Mouse (Mus musculus): ENCODE results near the gene H6pd. TPM values are rescaled to one million over a fixed set of nuclear protein-coding genes. Genes with fewer than 3 reads are reported as not detected.

H6pd gene
- polyA plus RNA-seq, 1 experiment from 2014 or later: 12.7 TPM

DNA sequence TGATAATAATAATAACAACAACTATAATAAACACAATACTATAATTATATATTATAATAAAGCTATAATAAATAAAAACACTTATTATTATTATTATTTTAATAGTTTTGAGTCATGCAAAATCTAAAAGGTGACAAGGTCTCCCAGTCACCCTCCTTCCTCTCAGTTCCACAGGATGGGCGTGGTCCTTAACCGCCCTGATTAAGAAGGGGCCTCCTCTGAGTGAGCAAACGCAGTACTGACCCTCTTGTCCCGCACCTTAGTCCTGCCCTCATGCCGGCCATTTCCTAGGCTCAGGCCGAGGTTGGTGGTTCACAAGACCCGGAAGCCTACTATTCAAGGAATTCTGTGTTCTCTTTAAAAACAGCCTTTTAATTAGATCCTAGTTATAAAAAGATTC lies 14.7 kb upstream of the H6pd start:
- Histone ChIP-seq H3K36me3 (no peaks in the 10 kb centered on the region), H3K4me2 (no peak overlapping the region), H3K27me3 (replicated peaks) (peaks cover 16% of the 10 kb centered on the region), H3K9me3 (replicated peaks) (no peaks in the 10 kb centered on the region), H3K4me1 (replicated peaks) (peaks cover 16% of the 10 kb centered on the region), H3K27ac (ENCODE audit: poor library complexity, severe bottlenecking) (no peak overlapping the region), H3K9ac (no peak overlapping the region), H3K4me3 (no peak overlapping the region)
- 55% methylated on average over 7 of the region's 7 CpGs for WGBS
- ATAC-seq (ENCODE audit: insufficient number of reproducible peaks, low FRiP score): no peak

GRCm38 (mm10) chr4:150019741-150020380 lies 11.0 kb upstream of the H6pd start:
- no peak for ATAC-seq (ENCODE audit: insufficient number of reproducible peaks, low FRiP score)
- no peaks in the 10 kb centered on the region; the same call in 1 of the 2 replicates for H3K27me3 ChIP-seq (replicated peaks)
- WGBS: 88% methylated on average over 15 of the region's 15 CpGs

GRCm38 (mm10) chr4:150015436-150015835 lies 6.6 kb upstream of the H6pd start:
- no peaks in the 10 kb centered on the region for H3K9me3 ChIP-seq (replicated peaks)
- no peak for ATAC-seq (ENCODE audit: insufficient number of reproducible peaks, low FRiP score)
- H3K36me3 ChIP-seq: no peaks in the 10 kb centered on the region
- H3K9ac ChIP-seq: no peak overlapping the region
- no peak overlapping the region for H3K4me3 ChIP-seq
- H3K4me2 ChIP-seq: no peak overlapping the region
- H3K4me1 ChIP-seq (replicated peaks): peaks cover 10% of the 10 kb centered on the region
- H3K27ac ChIP-seq (ENCODE audit: poor library complexity, severe bottlenecking): no peak overlapping the region
- 62% methylated on average over 7 of the region's 7 CpGs for WGBS
- H3K27me3 ChIP-seq (replicated peaks): no peaks in the 10 kb centered on the region; the same call in 1 of the 2 replicates

More at GRCm38 (mm10) chr4:150019741-150020380, 11.0 kb upstream of the H6pd start:
- Histone ChIP-seq H3K36me3 (no peaks in the 10 kb centered on the region), H3K9me3 (replicated peaks) (no peaks in the 10 kb centered on the region), H3K4me1 (replicated peaks) (0 out of 2 replicates have a peak, but pooled peaks cover 5% of the 10 kb centered on the region), H3K9ac (no peak overlapping the region), H3K4me2 (no peak overlapping the region), H3K27ac (ENCODE audit: poor library complexity, severe bottlenecking) (no peak overlapping the region), H3K4me3 (no peak overlapping the region)

DNA sequence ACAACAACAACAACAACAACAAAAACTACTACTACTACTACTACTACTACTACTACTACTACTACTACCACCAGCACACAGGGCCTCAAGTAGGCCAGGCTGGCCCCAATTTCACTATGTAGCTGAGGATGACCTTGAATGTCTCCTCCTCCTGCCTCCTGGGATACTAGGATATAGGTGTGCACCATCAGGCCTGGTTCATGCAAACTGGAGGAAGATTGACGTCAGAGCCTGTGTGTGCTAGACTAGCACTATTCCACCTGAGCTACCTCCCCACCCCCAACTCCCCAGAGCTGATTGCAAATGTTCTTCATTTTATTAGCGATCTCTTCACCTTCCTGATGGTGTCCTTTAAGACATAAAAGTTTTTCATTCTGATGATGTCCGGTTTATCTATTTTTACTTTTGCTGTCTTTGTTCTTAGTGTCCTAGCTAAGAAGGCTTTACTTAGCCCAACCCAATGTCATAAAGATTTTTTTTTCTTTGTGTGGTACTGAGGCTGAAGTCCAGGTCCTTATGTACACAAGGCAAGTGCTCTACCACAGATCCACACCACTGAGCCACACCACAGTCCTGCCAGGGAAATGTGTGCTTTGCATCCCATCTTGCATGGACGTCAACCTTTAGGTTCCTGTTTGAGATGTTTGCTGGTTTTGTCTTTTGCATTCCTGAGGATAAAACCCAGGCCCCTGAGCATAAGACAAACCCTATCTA lies 5.7 kb upstream of the H6pd start:
- ATAC-seq (ENCODE audit: insufficient number of reproducible peaks, low FRiP score): no peak
- Histone ChIP-seq H3K36me3 (no peaks in the 10 kb centered on the region), H3K4me3 (no peak overlapping the region), H3K9ac (no peak overlapping the region), H3K4me1 (replicated peaks) (peaks cover 13% of the 10 kb centered on the region), H3K9me3 (replicated peaks) (no peaks in the 10 kb centered on the region), H3K27me3 (replicated peaks) (no peaks in the 10 kb centered on the region; the same call in 1 of the 2 replicates), H3K27ac (ENCODE audit: poor library complexity, severe bottlenecking) (no peak overlapping the region), H3K4me2 (no peak overlapping the region)
- WGBS: 79% methylated on average over 4 of the region's 4 CpGs

DNA sequence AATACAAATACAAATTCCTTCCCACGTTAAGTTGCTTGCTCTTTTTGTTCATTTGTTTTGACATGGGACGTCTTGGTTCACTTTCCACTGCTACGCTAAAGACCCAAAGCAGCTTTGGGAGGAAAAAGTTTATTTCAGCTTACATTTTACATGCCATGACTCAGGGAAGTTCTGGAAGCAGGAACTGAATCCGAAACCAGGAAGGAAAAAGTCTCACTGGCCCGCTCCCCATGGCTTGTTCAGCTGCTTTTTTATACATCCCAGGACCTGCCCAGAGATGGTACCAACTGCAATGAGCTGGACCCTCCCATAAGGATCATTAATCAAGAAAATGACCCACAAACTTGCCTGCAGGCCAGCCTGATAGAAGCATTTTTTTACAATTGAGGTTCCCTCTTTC lies 5.0 kb upstream of the H6pd start:
- Histone ChIP-seq H3K9ac (no peak overlapping the region), H3K4me1 (replicated peaks) (peaks cover 19% of the 10 kb centered on the region), H3K9me3 (replicated peaks) (no peaks in the 10 kb centered on the region), H3K27ac (ENCODE audit: poor library complexity, severe bottlenecking) (no peak overlapping the region), H3K4me2 (no peak overlapping the region), H3K36me3 (no peaks in the 10 kb centered on the region), H3K27me3 (replicated peaks) (no peaks in the 10 kb centered on the region; the same call in 1 of the 2 replicates), H3K4me3 (no peak overlapping the region)
- 84% methylated on average over 5 of the region's 5 CpGs for WGBS
- no peak for ATAC-seq (ENCODE audit: insufficient number of reproducible peaks, low FRiP score)

- no peak overlapping the region for H3K27ac ChIP-seq (ENCODE audit: poor library complexity, severe bottlenecking)
- no peak for ATAC-seq (ENCODE audit: insufficient number of reproducible peaks, low FRiP score)
- no peaks in the 10 kb centered on the region; the same call in 1 of the 2 replicates for H3K27me3 ChIP-seq (replicated peaks)
- no peaks in the 10 kb centered on the region for H3K9me3 ChIP-seq (replicated peaks)
- H3K9ac ChIP-seq: no peak overlapping the region
- H3K4me3 ChIP-seq: no peak overlapping the region
- WGBS: 86% methylated on average over 8 of the region's 8 CpGs
- H3K36me3 ChIP-seq: no peaks in the 10 kb centered on the region
- H3K4me1 ChIP-seq (replicated peaks): peaks cover 19% of the 10 kb centered on the region
- H3K4me2 ChIP-seq: no peak overlapping the region
Observed at GRCm38 (mm10) chr4:150013186-150013690, 4.4 kb upstream of the H6pd start.

- ATAC-seq (ENCODE audit: insufficient number of reproducible peaks, low FRiP score): no peak
- Histone ChIP-seq H3K4me2 (no peak overlapping the region), H3K9me3 (replicated peaks) (no peaks in the 10 kb centered on the region), H3K27me3 (replicated peaks) (no peaks in the 10 kb centered on the region; the same call in 1 of the 2 replicates), H3K4me3 (no peak overlapping the region), H3K4me1 (replicated peaks) (peaks cover 25% of the 10 kb centered on the region), H3K36me3 (no peaks in the 10 kb centered on the region), H3K27ac (ENCODE audit: poor library complexity, severe bottlenecking) (no peak overlapping the region), H3K9ac (no peak overlapping the region)
- 62% methylated on average over 4 of the region's 4 CpGs for WGBS
Observed at GRCm38 (mm10) chr4:150012322-150012723, 3.5 kb upstream of the H6pd start.

DNA sequence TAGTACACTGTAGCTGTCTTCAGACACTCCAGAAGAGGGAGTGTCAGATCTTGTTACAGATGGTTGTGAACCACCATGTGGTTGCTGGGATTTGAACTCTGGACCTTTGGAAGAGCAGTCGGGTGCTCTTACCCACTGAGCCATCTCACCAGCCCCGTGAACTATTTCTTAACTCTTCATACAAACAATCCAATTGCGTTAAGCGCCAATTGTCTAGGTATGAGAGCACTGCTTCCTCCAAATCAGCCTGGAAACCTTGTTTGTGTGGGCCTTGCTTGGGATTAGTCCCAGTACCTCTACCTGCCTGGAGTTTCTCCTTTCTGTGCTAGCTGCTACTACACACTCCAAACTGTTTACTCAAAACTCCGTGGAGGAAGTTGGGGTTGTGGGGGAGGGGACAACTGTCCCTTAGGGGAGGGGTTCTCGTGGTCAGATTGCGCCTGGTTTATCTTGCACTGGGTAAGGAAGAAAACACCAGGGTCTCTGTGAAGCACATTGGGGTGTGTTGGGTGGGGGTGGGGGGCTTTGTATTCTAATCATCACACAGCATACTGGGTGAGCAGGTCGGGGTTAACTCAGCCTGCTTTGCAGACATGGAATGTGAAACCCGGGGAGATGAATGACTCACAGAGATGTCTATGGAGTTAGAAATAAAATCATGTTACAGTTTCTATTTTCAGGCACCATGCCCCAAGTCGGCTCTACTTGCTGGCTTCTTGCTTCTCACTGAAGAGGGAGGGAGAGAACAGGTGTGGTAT lies 2.9 kb upstream of the H6pd start:
- no peak overlapping the region for H3K4me2 ChIP-seq

DNA sequence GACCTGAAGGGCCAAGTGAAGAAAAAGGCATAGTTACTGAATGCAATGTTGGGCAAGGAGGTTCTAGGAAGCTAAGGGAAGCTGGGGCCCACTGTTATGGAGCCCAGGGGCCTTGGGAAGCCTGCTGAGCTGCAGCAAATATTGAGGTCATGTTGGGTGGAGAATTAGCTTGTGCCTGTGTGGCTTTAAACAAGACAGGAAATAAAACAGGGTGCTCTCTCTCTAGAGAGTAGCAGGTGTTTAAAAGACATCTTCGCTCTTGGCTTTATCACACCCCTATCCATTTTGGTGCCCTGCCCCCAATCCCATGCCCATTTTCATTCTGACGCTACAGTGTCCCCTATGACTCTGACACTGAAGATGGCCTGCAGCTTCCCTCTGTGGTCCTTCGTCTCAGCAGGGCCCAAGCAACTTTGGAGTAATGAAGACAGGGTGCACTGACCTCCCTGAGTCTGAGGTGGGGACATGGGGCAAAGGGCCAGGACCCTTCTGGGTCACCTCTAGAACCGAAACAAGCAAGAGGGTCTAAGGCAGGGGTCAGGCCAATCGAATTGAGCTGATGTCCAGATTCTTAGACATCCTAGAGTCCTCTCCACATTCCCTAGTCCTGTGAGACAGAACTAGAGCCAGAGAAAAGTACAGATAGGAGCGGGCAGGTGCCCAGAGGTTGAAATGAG lies 1.4 kb upstream of the H6pd start:
- peaks cover 28% of the 10 kb centered on the region for H3K4me1 ChIP-seq (replicated peaks)
- H3K27ac ChIP-seq (ENCODE audit: poor library complexity, severe bottlenecking): no peak overlapping the region
- H3K27me3 ChIP-seq (replicated peaks): no peaks in the 10 kb centered on the region
- WGBS: 79% methylated on average over 6 of the region's 6 CpGs
- H3K9ac ChIP-seq: no peak overlapping the region
- peaks cover 7% of the 10 kb centered on the region; the same call in 1 of the 2 replicates for H3K36me3 ChIP-seq
- no peaks in the 10 kb centered on the region for H3K9me3 ChIP-seq (replicated peaks)
- no peak overlapping the region for H3K4me2 ChIP-seq
- no peak for ATAC-seq (ENCODE audit: insufficient number of reproducible peaks, low FRiP score)
- H3K4me3 ChIP-seq: no peak overlapping the region

More for the DNA sequence above, 2.9 kb upstream of the H6pd start:
- H3K4me1 ChIP-seq (replicated peaks): peaks cover 25% of the 10 kb centered on the region
- H3K27ac ChIP-seq (ENCODE audit: poor library complexity, severe bottlenecking): no peak overlapping the region
- H3K36me3 ChIP-seq: no peaks in the 10 kb centered on the region
- H3K4me3 ChIP-seq: no peak overlapping the region
- no peak overlapping the region for H3K9ac ChIP-seq
- H3K27me3 ChIP-seq (replicated peaks): no peaks in the 10 kb centered on the region; the same call in 1 of the 2 replicates
- no peak for ATAC-seq (ENCODE audit: insufficient number of reproducible peaks, low FRiP score)
- no peaks in the 10 kb centered on the region for H3K9me3 ChIP-seq (replicated peaks)
- WGBS: 38% methylated on average over 10 of the region's 10 CpGs

- Histone ChIP-seq H3K4me3 (peak overlapping the region; percentile 72; the same call in 1 of the 2 replicates), H3K9ac (no peak overlapping the region), H3K27me3 (replicated peaks) (no peaks in the 10 kb centered on the region), H3K4me1 (replicated peaks) (peaks cover 31% of the 10 kb centered on the region), H3K36me3 (peaks cover 7% of the 10 kb centered on the region; the same call in 1 of the 2 replicates), H3K27ac (ENCODE audit: poor library complexity, severe bottlenecking) (peak overlapping the region; percentile 96), H3K4me2 (peak overlapping the region; percentile 77), H3K9me3 (replicated peaks) (no peaks in the 10 kb centered on the region; the same call in 1 of the 2 replicates)
- no peak for ATAC-seq (ENCODE audit: insufficient number of reproducible peaks, low FRiP score)
- WGBS: 74% methylated on average over 6 of the region's 6 CpGs
Observed at GRCm38 (mm10) chr4:150009587-150009930, 736 bp upstream of the H6pd start.

Data from heart, embryonic 12.5 days (tissue).